28 mouse cellular contexts compared by ENCODE assay signal in the genomic region with DNA sequence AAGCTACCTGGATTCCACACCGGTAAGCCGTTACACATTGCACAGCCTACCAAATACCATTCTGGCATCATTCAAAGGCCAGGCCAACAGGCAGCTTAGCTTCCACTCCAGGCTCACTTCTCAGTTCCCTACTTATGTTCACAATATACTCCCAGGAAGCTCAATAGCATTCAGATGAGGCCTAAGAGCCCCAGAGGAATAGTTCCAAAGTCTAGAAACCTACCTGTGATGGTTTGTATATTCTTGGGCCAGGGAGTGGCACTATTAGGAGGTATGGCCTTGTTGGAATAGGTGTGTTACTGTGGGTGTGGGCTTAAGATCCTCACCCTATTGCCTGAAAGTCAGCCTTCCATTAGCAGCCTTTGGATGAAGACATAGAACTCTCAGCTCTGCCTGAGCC. TPM values are rescaled to one million over a fixed set of nuclear protein-coding genes. Genes with fewer than 3 reads are reported as not detected.
DNase-seq lines count a peak whose midpoint lies in the region; ATAC-seq and TF ChIP-seq lines count a peak whose summit lies in the region.
"Had no signal": no experiment of that assay in that cellular context is flagged by ENCODE, and none has a peak within 500 bp of the region (broad histone marks: within the 10 kb centered on the region; RNA-seq: fewer than 3 reads in every experiment).

No protein-coding gene starts in this region.

- H3K9ac ChIP-seq in intestine, embryonic 15.5 days, result no peak overlapping the region
- no peak overlapping the region for H3K9ac ChIP-seq in intestine, postnatal 0 days (ENCODE audit: low read depth, low read length)
- H3K9ac ChIP-seq: embryonic facial prominence, embryonic 12.5 days; forebrain, embryonic 12.5 days had no signal

- no peaks in the 10 kb centered on the region for H3K36me3 ChIP-seq in intestine, embryonic 15.5 days
- no peaks in the 10 kb centered on the region for H3K36me3 ChIP-seq in intestine, postnatal 0 days (ENCODE audit: control insufficient read depth, insufficient read depth)
- H3K36me3 ChIP-seq: embryonic facial prominence, embryonic 10.5 days; embryonic facial prominence, embryonic 12.5 days; forebrain, embryonic 10.5 days; forebrain, embryonic 12.5 days had no signal

- no peaks in the 10 kb centered on the region for H3K4me1 ChIP-seq in intestine, embryonic 15.5 days (replicated peaks)
- H3K4me1 ChIP-seq in intestine, postnatal 0 days (replicated peaks; ENCODE audit: control insufficient read depth, insufficient read depth, low read length), result no peaks in the 10 kb centered on the region; the same call in 1 of the 2 replicates
- H3K4me1 ChIP-seq: embryonic facial prominence, embryonic 10.5 days; embryonic facial prominence, embryonic 12.5 days; forebrain, embryonic 10.5 days; forebrain, embryonic 12.5 days had no signal

- H3K27me3 ChIP-seq in intestine, embryonic 15.5 days (replicated peaks), result 0 out of 2 replicates have a peak, but pooled peaks cover 3% of the 10 kb centered on the region
- H3K27me3 ChIP-seq in intestine, postnatal 0 days (replicated peaks; ENCODE audit: control insufficient read depth, insufficient read depth, low read length), result no peaks in the 10 kb centered on the region
- H3K27me3 ChIP-seq: embryonic facial prominence, embryonic 12.5 days; forebrain, embryonic 12.5 days had no signal

- DNase-seq in heart, adult 11 months, result peak; percentile 54
- DNase-seq in heart, adult 9 months (ENCODE audit: low spot score in 2 of 2), result no peak
- DNase-seq in c-Kit-positive CD71-positive TER-119-positive erythroid progenitor cells, embryonic 14.5 days (ENCODE audit: low spot score), result no peak
- no peak for DNase-seq in layer of hippocampus, postnatal 14 days (ENCODE audit: low spot score in 2 of 2)
- DNase-seq: adrenal gland, adult 2 months; adrenal gland, postnatal 10 days; adrenal gland, postnatal 25 days; cerebellum, adult 11-12 months; cerebellum, adult 2 months; cerebellum, adult 9-10 months; cerebellum, postnatal 10 days; cerebellum, postnatal 25 days had no signal

- H3K27ac ChIP-seq in intestine, embryonic 15.5 days, result no peak overlapping the region
- H3K27ac ChIP-seq in intestine, postnatal 0 days (ENCODE audit: low read depth, low read length), result no peak overlapping the region
- H3K27ac ChIP-seq: embryonic facial prominence, embryonic 10.5 days; embryonic facial prominence, embryonic 12.5 days; forebrain, embryonic 10.5 days; forebrain, embryonic 12.5 days had no signal

- peak; percentile 76 for ATAC-seq in intestine, embryonic 15.5 days
- peak; percentile 39 for ATAC-seq in intestine, postnatal 0 days
- ATAC-seq: forebrain, embryonic 14.5 days; forebrain, embryonic 16.5 days had no signal

- H3K9me3 ChIP-seq in intestine, embryonic 15.5 days, result no peaks in the 10 kb centered on the region
- H3K9me3 ChIP-seq in intestine, postnatal 0 days (ENCODE audit: control insufficient read depth), result no peaks in the 10 kb centered on the region
- H3K9me3 ChIP-seq: embryonic facial prominence, embryonic 10.5 days; embryonic facial prominence, embryonic 12.5 days; forebrain, embryonic 10.5 days; forebrain, embryonic 12.5 days had no signal

- WGBS in intestine, embryonic 15.5 days, result 93% methylated on average over 2 of the region's 2 CpGs
- WGBS in intestine, postnatal 0 days, result 91% methylated on average over 2 of the region's 2 CpGs

- no peak for TF ChIP-seq CTCF in intestine, postnatal 0 days (IDR thresholded peaks at IDR 0.05; ENCODE audit: low read depth)

- H3K4me3 ChIP-seq in intestine, embryonic 15.5 days (replicated peaks), result no peak overlapping the region
- no peak overlapping the region for H3K4me3 ChIP-seq in intestine, postnatal 0 days (ENCODE audit: low read depth, low read length)
- H3K4me3 ChIP-seq: embryonic facial prominence, embryonic 10.5 days; embryonic facial prominence, embryonic 12.5 days; erythroblast, embryonic 14.5 days; forebrain, embryonic 10.5 days; forebrain, embryonic 12.5 days had no signal

- no peak overlapping the region for H3K4me2 ChIP-seq in intestine, embryonic 15.5 days (replicated peaks)
- no peak overlapping the region for H3K4me2 ChIP-seq in intestine, postnatal 0 days (replicated peaks; ENCODE audit: low read depth)
- H3K4me2 ChIP-seq: embryonic facial prominence, embryonic 12.5 days; forebrain, embryonic 12.5 days had no signal

RNA-seq across cellular contexts. Expression of gene Gm11027, which starts 4.1 kb away (rescaled TPM):
- not detected in 2 replicates for polyA plus RNA-seq in intestine, embryonic 15.5 days (2015; fragmentation: Nextera tagmentation; extraction: Ambion mirVana)
- not detected in 2 replicates for polyA plus RNA-seq in intestine, postnatal 0 days (2015; fragmentation: Nextera tagmentation; extraction: Ambion mirVana)
- not detected for total RNA-seq in layer of hippocampus, postnatal 14 days (2021)
- total RNA-seq: adrenal gland, adult 2 months; adrenal gland, postnatal 10 days; adrenal gland, postnatal 25 days; adrenal gland, postnatal 4 days; ES-E14; MEL had no signal
- polyA plus RNA-seq: adrenal gland, adult 2 months; brain, embryonic 14.5 days; C2C12; cerebellum, adult 2 months; cortical plate, adult 2 months; embryonic facial prominence, embryonic 10.5 days; embryonic facial prominence, embryonic 12.5 days; embryonic facial prominence, embryonic 14.5 days; erythroblast, embryonic 14.5 days; forebrain, embryonic 10.5 days; forebrain, embryonic 12.5 days; forebrain, embryonic 14.5 days; forebrain, embryonic 16.5 days had no signal

RNA-seq across cellular contexts. Expression of gene Wdr60, which starts 8.2 kb away (rescaled TPM):
- 11.2 and 11.8 TPM in 2 replicates for polyA plus RNA-seq in intestine, embryonic 15.5 days (2015; fragmentation: Nextera tagmentation; extraction: Ambion mirVana)
- 4.4 and 6.5 TPM in 2 replicates for polyA plus RNA-seq in intestine, postnatal 0 days (2015; fragmentation: Nextera tagmentation; extraction: Ambion mirVana)
- 10 to 100 TPM; 15.2 to 16.5 TPM for total RNA-seq in layer of hippocampus, postnatal 14 days (2021)

RNA-seq across cellular contexts. Expression of gene Esyt2, which starts 9.9 kb away (rescaled TPM):
- 22.7 and 23.6 TPM in 2 replicates for polyA plus RNA-seq in intestine, embryonic 15.5 days (2015; fragmentation: Nextera tagmentation; extraction: Ambion mirVana)
- 14.1 and 14.9 TPM in 2 replicates for polyA plus RNA-seq in intestine, postnatal 0 days (2015; fragmentation: Nextera tagmentation; extraction: Ambion mirVana)
- 10 to 100 TPM; 64.7 to 65.9 TPM for total RNA-seq in layer of hippocampus, postnatal 14 days (2021)
